Mouse (Mus musculus) monocyte, adult 2 months (primary cell): Measurements from ENCODE around the gene Mpp4.

ENCODE experiments used
- DNase-seq, 2 experiments: peaks; one replicate each; pipeline ENCODE4 v3.0.0; 2022; ENCODE audit warnings: low spot score in 2 of 2, low read depth in 1 of 2

Gene Mpp4

GRCm38 (mm10) chr1:59167654-59168425, 4.7 kb upstream of the Mpp4 start:
- DNase-seq, result no peak

GRCm38 (mm10) chr1:59166232-59166905, 3.2 kb upstream of the Mpp4 start:
- DNase-seq, result no peak

GRCm38 (mm10) chr1:59163918-59164317, 729 bp upstream of the Mpp4 start:
- DNase-seq, result no peak

GRCm38 (mm10) chr1:59162309-59163024, 722 bp downstream of the Mpp4 start:
- DNase-seq, result no peak

GRCm38 (mm10) chr1:59161396-59161795, 1.8 kb downstream of the Mpp4 start:
- no peak for DNase-seq

- no peak for DNase-seq
Observed at GRCm38 (mm10) chr1:59160871-59161270, 2.3 kb downstream of the Mpp4 start.

GRCm38 (mm10) chr1:59159136-59159535, 4.1 kb downstream of the Mpp4 start:
- no peak for DNase-seq

- no peak for DNase-seq
Observed at GRCm38 (mm10) chr1:59158498-59158897, 4.7 kb downstream of the Mpp4 start.

GRCm38 (mm10) chr1:59157846-59158245, 5.3 kb downstream of the Mpp4 start:
- no peak for DNase-seq

- DNase-seq, result no peak
Observed at GRCm38 (mm10) chr1:59152346-59152745, 10.8 kb downstream of the Mpp4 start.

- no peak for DNase-seq
Observed at GRCm38 (mm10) chr1:59150542-59150941, 12.6 kb downstream of the Mpp4 start.

- no peak for DNase-seq
Observed at GRCm38 (mm10) chr1:59144543-59144942, 18.6 kb downstream of the Mpp4 start.

GRCm38 (mm10) chr1:59142809-59143208, 20.4 kb downstream of the Mpp4 start:
- peak; percentile 22 to 35 for DNase-seq

- DNase-seq, result no peak
Observed at GRCm38 (mm10) chr1:59134419-59134818, 28.8 kb downstream of the Mpp4 start.

GRCm38 (mm10) chr1:59128879-59129278, 34.3 kb downstream of the Mpp4 start:
- no peak for DNase-seq

- no peak for DNase-seq
Observed at GRCm38 (mm10) chr1:59125558-59125957, 37.6 kb downstream of the Mpp4 start.

GRCm38 (mm10) chr1:59119720-59120457, 43.3 kb downstream of the Mpp4 start, which contains the start of gene Tmem237:
TSS of gene Tmem237 (minus strand) at chr1:59120408.
- peak; percentile 40 to 65 for DNase-seq

GRCm38 (mm10) chr1:59110524-59110923, 52.7 kb downstream of the Mpp4 start:
- DNase-seq, result no peak

- no peak for DNase-seq
Observed at GRCm38 (mm10) chr1:59102071-59102470, 61.1 kb downstream of the Mpp4 start.

- DNase-seq, result no peak
Observed at GRCm38 (mm10) chr1:59101020-59101419, 62.2 kb downstream of the Mpp4 start.

- DNase-seq, result no peak
Observed at GRCm38 (mm10) chr1:59094705-59095104, 68.5 kb downstream of the Mpp4 start, which contains the start of gene C2cd6. TSS of gene C2cd6 (minus strand) at chr1:59094900.
